Mouse (Mus musculus) intestine, embryonic 14.5 days (tissue): ENCODE measurements around the gene Col24a1. TPM values are rescaled to one million over a fixed set of nuclear protein-coding genes. Genes with fewer than 3 reads are reported as not detected.
"Not testable (repeated sequence)": the region's sequence is repeated elsewhere in the genome, so short reads cannot be mapped to it uniquely, and the experiment has no call there.

ENCODE experiments used
- ATAC-seq: fragments of 200-750 bp; cut with Nextera tagmentation; replicated peaks from 2 replicates; pipeline ENCODE4 v1.8.0; 2017; ENCODE audit warnings: low read depth, moderate number of reproducible peaks, moderate TSS enrichment, moderate library complexity; ENCODE audit not compliant: low FRiP score, low TSS enrichment
- DNase-seq: peaks from one replicate; pipeline ENCODE4 v3.0.0-alpha.2; 2018; ENCODE audit warnings: low spot score
- H3K27ac ChIP-seq: fragments of 300-500 bp; sonication (generic); 2 replicates; pipeline ENCODE4 v1.5.1; 2014; ENCODE audit warnings: low read depth, mild to moderate bottlenecking, control low read depth
- H3K27me3 ChIP-seq: fragments of 300-500 bp; sonication (generic); replicated peaks from 2 replicates; pipeline ENCODE4 v1.6.1; 2014; ENCODE audit warnings: low read length, control low read depth; ENCODE audit not compliant: control insufficient read depth, insufficient read depth
- H3K36me3 ChIP-seq: fragments of 300-500 bp; sonication (generic); 2 replicates; pipeline ENCODE4 v1.6.1; 2014; ENCODE audit warnings: low read length, control low read depth; ENCODE audit not compliant: control insufficient read depth, insufficient read depth
- H3K4me1 ChIP-seq: fragments of 300-500 bp; sonication (generic); replicated peaks from 2 replicates; pipeline ENCODE4 v1.6.1; 2014; ENCODE audit warnings: low read length, control low read depth, mixed read lengths; ENCODE audit not compliant: control insufficient read depth, insufficient read depth
- H3K4me2 ChIP-seq: fragments of 300-500 bp; sonication (generic); 2 replicates; pipeline ENCODE4 v1.6.1; 2014; ENCODE audit warnings: low read length
- H3K4me3 ChIP-seq: fragments of 300-500 bp; sonication (generic); 2 replicates; pipeline ENCODE4 v1.5.1; 2014; ENCODE audit warnings: low read depth, low read length, control low read depth, mixed read lengths
- H3K9ac ChIP-seq: fragments of 300-500 bp; sonication (generic); 2 replicates; pipeline ENCODE4 v1.6.1; 2014; ENCODE audit warnings: mild to moderate bottlenecking, low read length
- H3K9me3 ChIP-seq: fragments of 300-500 bp; sonication (generic); 2 replicates; pipeline ENCODE4 v1.6.1; 2016; ENCODE audit warnings: low read length, control low read depth; ENCODE audit not compliant: control insufficient read depth
- WGBS: fragments of 180-500 bp; shearing (Covaris S2); extraction: QIAGEN DNeasy Blood & Tissue Kit; methylation state at CpG from one replicate; pipeline ENCODE4 v1.1.7; 2014; 5-methylcytosine and 5-hydroxymethylcytosine counted together
- polyA plus RNA-seq: library from polyadenylated mRNA; unstranded; fragments of >200 nt; fragmentation: Nextera tagmentation; extraction: Ambion mirVana; gene quantifications from 2 replicates; pipeline ENCODE4 v1.2.1, GENCODE M21; 2014

Col24a1 gene
- polyA plus RNA-seq, 1 experiment from 2014 or later, result 5.1 TPM

DNA sequence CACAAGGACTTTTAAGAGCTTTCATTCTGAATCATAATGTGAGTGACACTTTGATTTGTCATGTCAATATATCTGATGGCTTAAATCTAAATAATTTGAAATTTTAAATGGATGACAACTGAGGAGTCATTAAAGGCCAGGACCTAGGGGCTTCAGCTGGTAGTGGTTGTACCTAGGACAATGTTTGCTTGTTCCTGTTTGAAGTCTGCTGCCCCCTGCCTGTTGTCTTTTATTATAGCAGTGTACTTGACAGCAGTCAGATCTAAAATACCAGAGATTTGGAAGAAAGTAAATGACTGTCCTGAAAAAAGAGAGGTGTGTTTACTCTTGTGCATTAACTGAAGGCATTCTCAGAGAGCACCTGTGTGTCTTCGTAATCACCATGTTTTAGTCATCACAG, 150.0 kb downstream of the Col24a1 start:
- WGBS, result 85% methylated on average over 1 of the region's 1 CpGs
- Histone ChIP-seq H3K4me2 (no peak overlapping the region), H3K27ac (no peak overlapping the region), H3K4me3 (no peak overlapping the region), H3K9me3 (no peaks in the 10 kb centered on the region), H3K36me3 (no peaks in the 10 kb centered on the region), H3K9ac (no peak overlapping the region), H3K27me3 (no peaks in the 10 kb centered on the region), H3K4me1 (no peaks in the 10 kb centered on the region)
- no peak for DNase-seq
- ATAC-seq, result no peak

DNA sequence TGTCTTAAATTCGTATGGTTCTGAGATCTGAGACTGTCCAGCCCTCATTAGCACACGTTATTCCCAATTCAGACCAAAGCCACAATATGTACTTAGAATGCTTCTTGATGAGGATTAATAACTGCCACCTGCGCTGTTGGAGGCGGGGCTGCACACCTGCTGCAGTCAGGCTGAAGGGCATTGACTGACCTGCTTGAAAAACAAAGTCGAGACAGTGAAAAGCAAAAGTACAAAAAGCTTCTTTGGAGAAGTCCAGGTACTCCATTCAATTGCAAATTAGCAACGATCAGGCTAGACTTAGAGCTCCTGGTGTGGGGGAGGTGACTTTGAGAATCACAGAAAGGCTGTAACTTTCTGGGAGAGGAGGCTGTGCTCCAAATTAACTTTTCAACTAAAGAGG, 150.9 kb downstream of the Col24a1 start:
- not testable (repeated sequence) for H3K4me3 ChIP-seq, H3K27ac ChIP-seq, H3K9me3 ChIP-seq, H3K4me1 ChIP-seq, H3K9ac ChIP-seq, DNase-seq, H3K27me3 ChIP-seq, H3K4me2 ChIP-seq, ATAC-seq, H3K36me3 ChIP-seq
- 81% methylated on average over 6 of the region's 6 CpGs for WGBS

DNA sequence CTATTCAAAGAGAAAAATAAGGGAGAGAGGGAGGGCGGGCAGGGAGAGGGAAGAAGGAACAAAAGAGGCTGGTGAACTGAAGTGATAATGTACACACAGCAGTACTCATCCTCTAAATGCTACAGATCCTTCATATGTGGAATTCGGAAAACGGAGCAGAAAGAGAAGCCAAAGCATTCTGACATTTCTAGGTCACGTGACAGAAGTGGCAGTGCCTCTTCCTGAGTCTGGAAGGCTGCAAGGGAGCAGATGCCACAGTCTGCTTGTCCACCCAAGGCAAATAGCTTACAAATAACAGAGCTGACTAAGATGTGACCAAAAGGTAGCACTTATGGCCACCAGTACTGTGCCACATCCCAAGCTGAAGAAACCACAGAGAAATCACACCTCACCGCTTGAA, 164.8 kb downstream of the Col24a1 start:
- H3K9me3 ChIP-seq, result no peaks in the 10 kb centered on the region
- no peaks in the 10 kb centered on the region for H3K4me1 ChIP-seq
- no peaks in the 10 kb centered on the region for H3K27me3 ChIP-seq
- ATAC-seq (no peak), DNase-seq (no peak)
- H3K4me3 ChIP-seq, result no peak overlapping the region
- no peak overlapping the region for H3K9ac ChIP-seq
- WGBS, result 75% methylated on average over 5 of the region's 5 CpGs
- H3K4me2 ChIP-seq, result no peak overlapping the region
- H3K27ac ChIP-seq, result no peak overlapping the region
- H3K36me3 ChIP-seq, result no peaks in the 10 kb centered on the region

DNA sequence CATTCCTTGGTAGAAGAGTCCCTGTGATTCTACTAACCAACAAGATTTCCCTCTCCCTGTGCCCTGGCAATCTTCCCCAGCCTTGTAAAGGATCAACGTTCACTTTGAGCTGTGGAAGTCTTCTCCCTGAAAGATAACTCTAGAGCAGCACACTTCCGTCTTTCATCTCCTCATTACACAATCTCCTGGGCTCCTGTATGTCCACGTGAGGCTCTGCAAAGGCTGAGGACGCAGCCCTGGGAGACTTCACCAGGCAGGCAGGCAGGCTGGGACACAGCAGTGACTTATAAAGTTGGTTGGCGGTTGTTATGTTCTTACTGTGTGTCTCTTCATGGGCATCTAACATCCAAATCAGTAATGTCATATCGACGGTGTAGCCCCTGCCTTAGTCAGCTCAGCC, 170.1 kb downstream of the Col24a1 start:
- Histone ChIP-seq H3K9me3 (no peaks in the 10 kb centered on the region), H3K4me2 (no peak overlapping the region), H3K27me3 (no peaks in the 10 kb centered on the region), H3K27ac (no peak overlapping the region), H3K9ac (no peak overlapping the region), H3K4me1 (no peaks in the 10 kb centered on the region; the same call in 1 of the 2 replicates), H3K4me3 (no peak overlapping the region), H3K36me3 (no peaks in the 10 kb centered on the region)
- ATAC-seq (no peak), DNase-seq (no peak)
- WGBS, result 66% methylated on average over 7 of the region's 7 CpGs

DNA sequence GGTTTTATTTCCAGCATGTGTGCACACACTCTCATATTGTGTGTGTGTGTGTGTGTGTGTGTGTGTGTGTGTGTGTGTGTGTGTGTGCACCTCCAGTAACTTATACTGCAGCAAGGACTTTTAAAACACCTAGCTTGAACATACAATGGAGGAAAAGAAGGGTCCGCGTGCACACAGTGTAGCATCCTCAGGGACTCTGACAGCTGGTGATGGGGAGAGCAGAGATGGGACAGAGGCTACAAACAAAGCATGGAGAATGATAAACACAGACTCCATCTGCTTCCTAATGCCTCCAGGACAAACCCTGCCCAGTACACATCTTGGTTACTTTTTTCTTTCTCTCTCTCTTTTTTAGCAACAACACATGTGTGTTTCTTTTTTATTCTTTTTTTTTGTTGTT, 171.5 kb downstream of the Col24a1 start:
- Histone ChIP-seq H3K9me3 (no peaks in the 10 kb centered on the region), H3K36me3 (no peaks in the 10 kb centered on the region), H3K4me1 (no peaks in the 10 kb centered on the region; the same call in 1 of the 2 replicates), H3K4me2 (no peak overlapping the region), H3K9ac (no peak overlapping the region), H3K27me3 (no peaks in the 10 kb centered on the region), H3K4me3 (no peak overlapping the region), H3K27ac (no peak overlapping the region)
- DNase-seq (no peak), ATAC-seq (no peak)
- WGBS, result 38% methylated on average over 2 of the region's 2 CpGs

- no peak overlapping the region for H3K27ac ChIP-seq
- ATAC-seq (no peak), DNase-seq (no peak)
- no peak overlapping the region for H3K9ac ChIP-seq
- H3K4me1 ChIP-seq, result 0 out of 2 replicates have a peak, but pooled peaks cover 6% of the 10 kb centered on the region
- H3K27me3 ChIP-seq, result no peaks in the 10 kb centered on the region
- no peak overlapping the region for H3K4me2 ChIP-seq
- H3K36me3 ChIP-seq, result no peaks in the 10 kb centered on the region
- H3K9me3 ChIP-seq, result no peaks in the 10 kb centered on the region
- no peak overlapping the region for H3K4me3 ChIP-seq
- WGBS, result 31% methylated on average over 4 of the region's 4 CpGs
Measured at GRCm38 (mm10) chr3:145471094-145471493, 178.8 kb downstream of the Col24a1 start.

DNA sequence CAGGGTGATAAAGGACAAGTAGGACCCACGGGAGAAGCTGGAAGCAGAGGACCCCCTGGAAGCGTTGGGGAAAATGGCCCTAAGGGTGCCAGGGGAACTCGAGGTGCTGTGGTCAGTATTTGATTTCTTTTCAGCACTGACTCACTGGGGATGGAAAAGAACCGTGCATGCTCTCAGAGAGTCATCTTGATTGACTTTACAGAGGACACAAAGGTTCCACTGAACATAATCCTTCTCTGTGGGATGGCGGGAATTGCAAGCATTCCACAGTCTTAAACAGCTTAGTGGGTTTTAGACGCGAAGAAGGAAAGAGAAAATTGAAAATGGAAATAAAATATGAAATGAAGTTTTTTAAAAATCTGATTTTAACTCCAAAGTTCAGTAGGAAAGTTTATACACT, 181.9 kb downstream of the Col24a1 start:
- Histone ChIP-seq H3K4me2 (no peak overlapping the region), H3K27me3 (no peaks in the 10 kb centered on the region), H3K27ac (no peak overlapping the region), H3K36me3 (no peaks in the 10 kb centered on the region), H3K4me3 (no peak overlapping the region), H3K4me1 (0 out of 2 replicates have a peak, but pooled peaks cover 6% of the 10 kb centered on the region), H3K9me3 (no peaks in the 10 kb centered on the region), H3K9ac (no peak overlapping the region)
- WGBS, result 74% methylated on average over 7 of the region's 7 CpGs
- ATAC-seq (no peak), DNase-seq (no peak)

DNA sequence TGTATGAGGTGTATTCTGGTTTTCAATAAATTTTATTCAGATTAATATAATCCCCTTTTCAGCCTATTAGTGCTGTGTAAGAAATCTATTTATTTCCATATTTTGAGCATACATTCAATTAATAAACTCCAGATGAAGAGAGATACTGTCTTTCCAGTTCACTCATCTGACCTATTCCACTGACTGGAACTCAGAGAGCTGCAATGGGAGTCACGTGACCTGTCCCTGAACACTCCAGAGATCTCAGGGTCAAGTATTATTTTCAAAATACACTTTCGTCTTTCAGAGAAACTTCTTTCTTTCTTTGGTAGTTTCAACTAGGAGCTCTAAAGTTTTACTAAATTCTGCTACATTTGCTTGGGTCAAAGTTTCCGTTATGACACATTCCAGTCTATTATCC, 184.4 kb downstream of the Col24a1 start:
- Histone ChIP-seq H3K27ac (no peak overlapping the region), H3K27me3 (no peaks in the 10 kb centered on the region), H3K9ac (no peak overlapping the region), H3K4me3 (no peak overlapping the region), H3K4me1 (no peaks in the 10 kb centered on the region), H3K9me3 (no peaks in the 10 kb centered on the region), H3K4me2 (no peak overlapping the region), H3K36me3 (no peaks in the 10 kb centered on the region)
- DNase-seq (no peak), ATAC-seq (no peak)
- 81% methylated on average over 3 of the region's 3 CpGs for WGBS

DNA sequence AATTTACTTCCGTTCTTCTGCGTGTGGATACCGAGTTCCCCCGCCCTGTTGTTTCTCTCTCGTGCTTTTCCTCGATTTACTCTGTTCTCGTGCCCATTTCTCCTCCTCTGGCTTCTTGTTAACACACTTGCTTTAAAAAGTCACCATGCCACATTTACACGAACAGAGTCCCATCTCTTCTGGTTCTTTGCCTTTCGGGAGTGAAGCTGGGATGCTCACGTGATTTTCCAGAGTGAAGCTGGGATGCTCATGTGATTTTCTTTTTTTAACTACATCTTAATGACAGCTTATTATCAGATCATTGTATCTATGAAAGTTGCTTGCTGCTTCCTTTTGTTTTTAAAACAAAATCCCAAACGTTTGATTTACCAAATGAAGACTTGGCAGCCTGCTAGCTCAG, 184.8 kb downstream of the Col24a1 start:
- ATAC-seq (no peak), DNase-seq (no peak)
- 76% methylated on average over 11 of the region's 11 CpGs for WGBS

More for the DNA sequence above, 184.8 kb downstream of the Col24a1 start:
- Histone ChIP-seq H3K36me3 (no peaks in the 10 kb centered on the region), H3K4me3 (no peak overlapping the region), H3K4me1 (no peaks in the 10 kb centered on the region), H3K9me3 (no peaks in the 10 kb centered on the region), H3K9ac (no peak overlapping the region), H3K27me3 (no peaks in the 10 kb centered on the region), H3K27ac (no peak overlapping the region), H3K4me2 (no peak overlapping the region)
